22 mouse cellular contexts compared by ENCODE assay signal in the genomic region with DNA sequence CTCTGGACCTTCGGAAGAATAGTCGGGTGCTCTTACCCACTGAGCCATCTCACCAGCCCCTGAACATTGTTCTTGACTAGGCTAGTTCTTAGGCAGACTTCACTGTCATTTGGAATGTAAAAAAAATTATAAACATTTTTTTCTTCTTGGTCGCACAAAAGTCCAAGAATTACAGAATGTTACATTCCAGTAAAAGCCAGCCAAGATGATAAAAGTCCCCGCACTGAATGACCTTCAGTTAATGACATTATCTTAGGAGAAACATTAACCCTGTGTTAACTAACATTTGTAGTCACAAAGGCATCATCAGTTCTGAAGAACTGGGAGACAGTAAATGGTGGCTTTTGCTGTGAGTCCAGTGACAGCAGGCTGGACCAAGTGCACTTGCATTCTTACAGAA. TPM values are rescaled to one million over a fixed set of nuclear protein-coding genes. Genes with fewer than 3 reads are reported as not detected.
DNase-seq lines count a peak whose midpoint lies in the region; ATAC-seq and TF ChIP-seq lines count a peak whose summit lies in the region.
"Had no signal": no experiment of that assay in that cellular context is flagged by ENCODE, and none has a peak within 500 bp of the region (broad histone marks: within the 10 kb centered on the region; RNA-seq: fewer than 3 reads in every experiment).

No protein-coding gene starts in this region.

- peak; percentile 68 for DNase-seq in kidney, adult 2 months
- no peak for DNase-seq in kidney, postnatal 0 days (ENCODE audit: low spot score)
- no peak for DNase-seq in lung, postnatal 0 days (ENCODE audit: low spot score)
- no peak for DNase-seq in lung, postnatal 10 days
- DNase-seq: adrenal gland, adult 8-10 months; adrenal gland, postnatal 14 days; cerebellum, adult 11 months; cerebellum, adult 18-20 months; cerebellum, adult 8-10 months; cerebellum, adult 9-11 months; cerebellum, postnatal 14 days; cerebellum, postnatal 36 days; embryo, embryonic 11 days had no signal

- peak overlapping the region; percentile 80 for H3K27ac ChIP-seq in kidney, adult 2 months (ENCODE audit: insufficient read depth, low read depth, low read length)
- no peak overlapping the region for H3K27ac ChIP-seq in kidney, embryonic 16.5 days (ENCODE audit: low read length)
- peak overlapping the region; percentile 60; the same call in 1 of the 2 replicates for H3K27ac ChIP-seq in kidney, postnatal 0 days
- no peak overlapping the region for H3K27ac ChIP-seq in kidney, embryonic 15.5 days
- peak overlapping the region; percentile 33; the same call in 1 of the 2 replicates for H3K27ac ChIP-seq in lung, postnatal 0 days (ENCODE audit: low read length)
- H3K27ac ChIP-seq: embryonic facial prominence, embryonic 13.5 days; embryonic facial prominence, embryonic 15.5 days; forebrain, embryonic 10.5 days; forebrain, embryonic 12.5 days had no signal

- no peak overlapping the region for H3K4me3 ChIP-seq in kidney, adult 2 months (ENCODE audit: insufficient read depth, low read depth, low read length)
- no peak overlapping the region for H3K4me3 ChIP-seq in kidney, embryonic 16.5 days (ENCODE audit: low read length)
- H3K4me3 ChIP-seq in kidney, postnatal 0 days (replicated peaks; ENCODE audit: low read depth, low read length) = no peak overlapping the region
- H3K4me3 ChIP-seq in kidney, embryonic 15.5 days (replicated peaks) = no peak overlapping the region
- H3K4me3 ChIP-seq in lung, postnatal 0 days (ENCODE audit: low read depth, low read length) = no peak overlapping the region
- H3K4me3 ChIP-seq: embryonic facial prominence, embryonic 13.5 days; embryonic facial prominence, embryonic 15.5 days; erythroblast, embryonic 14.5 days; forebrain, embryonic 10.5 days; forebrain, embryonic 12.5 days had no signal

- H3K27me3 ChIP-seq in kidney, adult 2 months (replicated peaks; ENCODE audit: control insufficient read depth, insufficient read depth, low read length) = no peaks in the 10 kb centered on the region
- H3K27me3 ChIP-seq in kidney, embryonic 16.5 days (ENCODE audit: insufficient read depth, low read length) = no peaks in the 10 kb centered on the region
- no peaks in the 10 kb centered on the region for H3K27me3 ChIP-seq in kidney, postnatal 0 days (ENCODE audit: insufficient read depth, low read length)
- H3K27me3 ChIP-seq in kidney, embryonic 15.5 days = no peaks in the 10 kb centered on the region
- H3K27me3 ChIP-seq in lung, postnatal 0 days (replicated peaks; ENCODE audit: insufficient read depth, low read length) = no peaks in the 10 kb centered on the region
- H3K27me3 ChIP-seq: embryonic facial prominence, embryonic 13.5 days; embryonic facial prominence, embryonic 15.5 days; forebrain, embryonic 12.5 days had no signal

- TF ChIP-seq EP300 in lung, postnatal 0 days (IDR thresholded peaks at IDR 0.05) = no peak

- ATAC-seq in kidney, embryonic 16.5 days (ENCODE audit: low FRiP score, low TSS enrichment) = no peak
- ATAC-seq in kidney, postnatal 0 days (replicated peaks; ENCODE audit: low FRiP score, low read depth) = 0 out of 2 replicates have a peak, but pooled peaks have one; percentile 40
- ATAC-seq in kidney, embryonic 15.5 days (replicated peaks; ENCODE audit: low FRiP score) = no peak
- ATAC-seq in lung, postnatal 0 days = no peak
- ATAC-seq: forebrain, embryonic 14.5 days; forebrain, embryonic 16.5 days had no signal

- no peak for TF ChIP-seq POLR2A in kidney, adult 2 months (IDR thresholded peaks at IDR 0.05; ENCODE audit: low read depth, low read length)

- WGBS in kidney, adult 2 months = 31% methylated on average over 4 of the region's 4 CpGs
- 68% methylated on average over 4 of the region's 4 CpGs for WGBS in kidney, embryonic 16.5 days
- 59% methylated on average over 4 of the region's 4 CpGs for WGBS in kidney, postnatal 0 days
- WGBS in kidney, embryonic 15.5 days = 66% methylated on average over 4 of the region's 4 CpGs
- WGBS in lung, postnatal 0 days = 57% methylated on average over 4 of the region's 4 CpGs

- H3K9ac ChIP-seq in kidney, embryonic 16.5 days (replicated peaks; ENCODE audit: low read length) = no peak overlapping the region
- H3K9ac ChIP-seq in kidney, postnatal 0 days (ENCODE audit: low read depth, low read length) = no peak overlapping the region
- H3K9ac ChIP-seq in kidney, embryonic 15.5 days = no peak overlapping the region
- H3K9ac ChIP-seq in lung, postnatal 0 days (replicated peaks; ENCODE audit: low read depth) = no peak overlapping the region
- H3K9ac ChIP-seq: embryonic facial prominence, embryonic 13.5 days; embryonic facial prominence, embryonic 15.5 days; forebrain, embryonic 12.5 days had no signal

- H3K4me2 ChIP-seq in kidney, embryonic 16.5 days (replicated peaks; ENCODE audit: low read depth, low read length) = no peak overlapping the region
- H3K4me2 ChIP-seq in kidney, postnatal 0 days (ENCODE audit: low read length) = no peak overlapping the region
- H3K4me2 ChIP-seq in kidney, embryonic 15.5 days = no peak overlapping the region
- no peak overlapping the region for H3K4me2 ChIP-seq in lung, postnatal 0 days (replicated peaks; ENCODE audit: low read depth, low read length)
- H3K4me2 ChIP-seq: embryonic facial prominence, embryonic 13.5 days; embryonic facial prominence, embryonic 15.5 days; forebrain, embryonic 12.5 days had no signal

- H3K36me3 ChIP-seq in kidney, adult 2 months (ENCODE audit: control insufficient read depth, insufficient read depth, low read length) = no peaks in the 10 kb centered on the region
- H3K36me3 ChIP-seq in kidney, embryonic 16.5 days (ENCODE audit: insufficient read depth, low read length) = 0 out of 2 replicates have a peak, but pooled peaks cover 2% of the 10 kb centered on the region
- H3K36me3 ChIP-seq in kidney, postnatal 0 days (ENCODE audit: insufficient read depth, low read length) = no peaks in the 10 kb centered on the region
- peaks cover 15% of the 10 kb centered on the region; the same call in 1 of the 2 replicates for H3K36me3 ChIP-seq in kidney, embryonic 15.5 days
- H3K36me3 ChIP-seq in lung, postnatal 0 days (ENCODE audit: insufficient read depth, low read length) = no peaks in the 10 kb centered on the region
- H3K36me3 ChIP-seq: embryonic facial prominence, embryonic 15.5 days had no signal

- H3K9me3 ChIP-seq in kidney, embryonic 16.5 days (ENCODE audit: low read length) = no peaks in the 10 kb centered on the region
- H3K9me3 ChIP-seq in kidney, postnatal 0 days (replicated peaks; ENCODE audit: low read length) = no peaks in the 10 kb centered on the region
- H3K9me3 ChIP-seq in kidney, embryonic 15.5 days (replicated peaks) = no peaks in the 10 kb centered on the region
- no peaks in the 10 kb centered on the region for H3K9me3 ChIP-seq in lung, postnatal 0 days (ENCODE audit: low read length)
- H3K9me3 ChIP-seq: embryonic facial prominence, embryonic 13.5 days; embryonic facial prominence, embryonic 15.5 days; forebrain, embryonic 10.5 days; forebrain, embryonic 12.5 days had no signal

- H3K4me1 ChIP-seq in kidney, adult 2 months (ENCODE audit: control insufficient read depth, insufficient read depth, low read length) = peaks cover 7% of the 10 kb centered on the region; the same call in 1 of the 2 replicates
- H3K4me1 ChIP-seq in kidney, embryonic 16.5 days (ENCODE audit: insufficient read depth, low read length) = no peaks in the 10 kb centered on the region; the same call in 1 of the 2 replicates
- H3K4me1 ChIP-seq in kidney, postnatal 0 days (replicated peaks; ENCODE audit: insufficient read depth, low read length) = no peaks in the 10 kb centered on the region
- H3K4me1 ChIP-seq in kidney, embryonic 15.5 days = no peaks in the 10 kb centered on the region
- H3K4me1 ChIP-seq in lung, postnatal 0 days (ENCODE audit: insufficient read depth, low read depth, low read length) = no peaks in the 10 kb centered on the region
- H3K4me1 ChIP-seq: embryonic facial prominence, embryonic 13.5 days; embryonic facial prominence, embryonic 15.5 days; forebrain, embryonic 10.5 days; forebrain, embryonic 12.5 days had no signal

- no peak for TF ChIP-seq CTCF in kidney, adult 2 months (conservative IDR thresholded peaks at IDR 0.05; ENCODE audit: insufficient read depth, insufficient read length, low read depth, low read length)
- no peak for TF ChIP-seq CTCF in kidney, postnatal 0 days (IDR thresholded peaks at IDR 0.05; ENCODE audit: low read depth)
- TF ChIP-seq CTCF in lung, postnatal 0 days (IDR thresholded peaks at IDR 0.05) = no peak

RNA-seq across cellular contexts. Expression of a gene that starts 16.1 kb away (rescaled TPM):
- 21.0 and 21.1 TPM in 2 replicates for polyA plus RNA-seq in kidney, adult 2 months (2012; rRNA removed)
- polyA plus RNA-seq in kidney, embryonic 16.5 days (2015; fragmentation: Nextera tagmentation; extraction: Ambion mirVana) = 21.7 and 23.2 TPM in 2 replicates
- polyA plus RNA-seq in kidney, postnatal 0 days (2015; fragmentation: Nextera tagmentation; extraction: Ambion mirVana) = 20.8 and 22.9 TPM in 2 replicates
- 19.3 and 20.0 TPM in 2 replicates for polyA plus RNA-seq in kidney, embryonic 15.5 days (2015; fragmentation: Nextera tagmentation; extraction: Ambion mirVana)
- polyA plus RNA-seq in lung, postnatal 0 days (2015; fragmentation: Nextera tagmentation; extraction: Ambion mirVana) = 6.9 and 9.0 TPM in 2 replicates

RNA-seq across cellular contexts. Expression of a gene that starts 20.3 kb away (rescaled TPM):
- 337 and 344 TPM in 2 replicates for polyA plus RNA-seq in kidney, adult 2 months (2012; rRNA removed)
- polyA plus RNA-seq in kidney, embryonic 16.5 days (2015; fragmentation: Nextera tagmentation; extraction: Ambion mirVana) = 298 and 338 TPM in 2 replicates
- 326 and 333 TPM in 2 replicates for polyA plus RNA-seq in kidney, postnatal 0 days (2015; fragmentation: Nextera tagmentation; extraction: Ambion mirVana)
- 233 and 259 TPM in 2 replicates for polyA plus RNA-seq in kidney, embryonic 15.5 days (2015; fragmentation: Nextera tagmentation; extraction: Ambion mirVana)
- 405 and 426 TPM in 2 replicates for polyA plus RNA-seq in lung, postnatal 0 days (2015; fragmentation: Nextera tagmentation; extraction: Ambion mirVana)

RNA-seq across cellular contexts. Expression of a gene that starts 20.3 kb away (rescaled TPM):
- 85.4 and 105 TPM in 2 replicates for polyA plus RNA-seq in kidney, adult 2 months (2012; rRNA removed)
- 9.8 and 11.9 TPM in 2 replicates for polyA plus RNA-seq in kidney, embryonic 16.5 days (2015; fragmentation: Nextera tagmentation; extraction: Ambion mirVana)
- 53.4 and 62.1 TPM in 2 replicates for polyA plus RNA-seq in kidney, postnatal 0 days (2015; fragmentation: Nextera tagmentation; extraction: Ambion mirVana)
- polyA plus RNA-seq in kidney, embryonic 15.5 days (2015; fragmentation: Nextera tagmentation; extraction: Ambion mirVana) = 37.3 and 37.5 TPM in 2 replicates
- 43.4 and 44.4 TPM in 2 replicates for polyA plus RNA-seq in lung, postnatal 0 days (2015; fragmentation: Nextera tagmentation; extraction: Ambion mirVana)

RNA-seq across cellular contexts. Expression of a gene that starts 48.1 kb away (rescaled TPM):
- 33.8 and 46.3 TPM in 2 replicates for polyA plus RNA-seq in kidney, adult 2 months (2012; rRNA removed)
- polyA plus RNA-seq in kidney, embryonic 16.5 days (2015; fragmentation: Nextera tagmentation; extraction: Ambion mirVana) = 2.5 and 2.8 TPM in 2 replicates
- 8.5 and 9.6 TPM in 2 replicates for polyA plus RNA-seq in kidney, postnatal 0 days (2015; fragmentation: Nextera tagmentation; extraction: Ambion mirVana)
- 1.4 and 1.9 TPM in 2 replicates for polyA plus RNA-seq in kidney, embryonic 15.5 days (2015; fragmentation: Nextera tagmentation; extraction: Ambion mirVana)
- polyA plus RNA-seq in lung, postnatal 0 days (2015; fragmentation: Nextera tagmentation; extraction: Ambion mirVana) = 21.8 and 21.9 TPM in 2 replicates
- polyA plus RNA-seq: erythroblast, embryonic 14.5 days had no signal

RNA-seq across cellular contexts. Expression of a gene that starts 59.2 kb away (rescaled TPM):
- 52.2 and 60.9 TPM in 2 replicates for polyA plus RNA-seq in kidney, adult 2 months (2012; rRNA removed)
- 44.3 and 47.2 TPM in 2 replicates for polyA plus RNA-seq in kidney, embryonic 16.5 days (2015; fragmentation: Nextera tagmentation; extraction: Ambion mirVana)
- polyA plus RNA-seq in kidney, postnatal 0 days (2015; fragmentation: Nextera tagmentation; extraction: Ambion mirVana) = 28.5 and 30.3 TPM in 2 replicates
- polyA plus RNA-seq in kidney, embryonic 15.5 days (2015; fragmentation: Nextera tagmentation; extraction: Ambion mirVana) = 40.0 and 42.9 TPM in 2 replicates
- polyA plus RNA-seq in lung, postnatal 0 days (2015; fragmentation: Nextera tagmentation; extraction: Ambion mirVana) = 26.1 and 27.4 TPM in 2 replicates

Comparison
In these comparisons a context has a peak if more than half of its experiments do, and no peak if none do; other contexts are left out.
1. H3K27ac ChIP-seq: peak in kidney, adult 2 months (single experiment), kidney, postnatal 0 days (single experiment) and lung, postnatal 0 days (single experiment); none in kidney, embryonic 16.5 days (single experiment) and kidney, embryonic 15.5 days (single experiment).